Mouse (Mus musculus): ENCODE measurements around the gene Slc25a13. TPM values are rescaled to one million over a fixed set of nuclear protein-coding genes. Genes with fewer than 3 reads are reported as not detected.

Slc25a13 gene
- polyA plus RNA-seq, 1 experiment from 2014 or later: 11.8 TPM

DNA sequence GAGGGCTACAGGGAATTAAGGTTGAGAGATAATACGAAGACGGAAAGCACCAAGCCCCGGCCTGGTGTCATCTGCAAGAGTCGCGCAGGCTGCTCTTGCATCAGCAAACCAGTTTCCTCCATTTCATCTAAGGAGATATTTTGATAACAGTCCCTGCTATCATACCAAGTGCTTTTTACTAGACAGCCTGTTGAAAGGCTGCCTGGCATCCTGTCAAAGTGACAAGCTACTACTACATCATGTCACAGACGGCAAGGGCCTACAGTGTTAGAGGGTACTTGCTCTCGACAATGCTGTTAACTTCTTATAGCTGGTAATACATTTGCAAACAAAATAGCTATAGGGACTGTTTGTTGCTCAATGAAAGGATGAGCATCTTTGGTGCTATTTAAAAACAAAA is 145.9 kb downstream of the Slc25a13 start:
- Histone ChIP-seq H3K4me3 (ENCODE audit: low read depth, low read length) (no peak overlapping the region), H3K9me3 (replicated peaks; ENCODE audit: control insufficient read depth, low read length) (no peaks in the 10 kb centered on the region), H3K27me3 (replicated peaks; ENCODE audit: control insufficient read depth, insufficient read depth, low read length) (no peaks in the 10 kb centered on the region), H3K36me3 (ENCODE audit: control insufficient read depth, insufficient read depth, low read length) (no peaks in the 10 kb centered on the region), H3K9ac (ENCODE audit: low read length) (no peak overlapping the region), H3K4me1 (ENCODE audit: control insufficient read depth, insufficient read depth, low read length) (peaks cover 8% of the 10 kb centered on the region), H3K27ac (ENCODE audit: low read depth, low read length) (no peak overlapping the region), H3K4me2 (ENCODE audit: low read length) (no peak overlapping the region)
- 79% methylated on average over 7 of the region's 7 CpGs for WGBS
- ATAC-seq: no peak
- DNase-seq (ENCODE audit: low spot score): peak; percentile 37

DNA sequence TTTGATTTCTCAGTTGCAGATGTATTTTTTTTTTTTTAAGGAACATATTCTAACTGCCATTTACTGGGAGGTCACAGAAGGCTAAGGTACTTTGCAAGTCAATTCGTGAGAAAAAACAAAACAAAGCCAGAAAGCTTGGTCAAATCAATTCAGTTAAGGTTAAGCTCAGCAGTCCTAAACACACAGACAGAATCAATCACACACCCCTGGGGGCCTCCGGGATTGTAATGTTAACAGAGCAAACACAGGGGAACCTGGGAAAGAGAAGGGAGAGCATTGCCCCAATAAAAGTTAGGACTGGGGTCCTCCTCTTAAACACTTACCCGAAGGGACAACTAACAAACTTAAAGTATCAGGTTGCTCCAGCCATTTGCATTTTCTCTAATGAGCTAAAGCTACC is 147.0 kb downstream of the Slc25a13 start:
- no peak for ATAC-seq
- Histone ChIP-seq H3K27ac (ENCODE audit: low read depth, low read length) (no peak overlapping the region), H3K4me2 (ENCODE audit: low read length) (no peak overlapping the region), H3K4me3 (ENCODE audit: low read depth, low read length) (no peak overlapping the region), H3K9ac (ENCODE audit: low read length) (no peak overlapping the region), H3K36me3 (ENCODE audit: control insufficient read depth, insufficient read depth, low read length) (no peaks in the 10 kb centered on the region), H3K4me1 (ENCODE audit: control insufficient read depth, insufficient read depth, low read length) (peaks cover 8% of the 10 kb centered on the region), H3K27me3 (replicated peaks; ENCODE audit: control insufficient read depth, insufficient read depth, low read length) (no peaks in the 10 kb centered on the region), H3K9me3 (replicated peaks; ENCODE audit: control insufficient read depth, low read length) (no peaks in the 10 kb centered on the region)
- no peak for DNase-seq (ENCODE audit: low spot score)
- WGBS: 6% methylated on average over 3 of the region's 3 CpGs

- ATAC-seq: no peak
- H3K27ac ChIP-seq (ENCODE audit: low read depth, low read length): no peak overlapping the region
- no peak overlapping the region for H3K4me3 ChIP-seq (ENCODE audit: low read depth, low read length)
- H3K9me3 ChIP-seq (replicated peaks; ENCODE audit: control insufficient read depth, low read length): no peaks in the 10 kb centered on the region
- H3K9ac ChIP-seq (ENCODE audit: low read length): no peak overlapping the region
- no peak overlapping the region for H3K4me2 ChIP-seq (ENCODE audit: low read length)
- WGBS: 93% methylated on average over 6 of the region's 6 CpGs
- no peaks in the 10 kb centered on the region for H3K36me3 ChIP-seq (ENCODE audit: control insufficient read depth, insufficient read depth, low read length)
- no peak for DNase-seq (ENCODE audit: low spot score)
- peaks cover 8% of the 10 kb centered on the region for H3K4me1 ChIP-seq (ENCODE audit: control insufficient read depth, insufficient read depth, low read length)
- no peaks in the 10 kb centered on the region for H3K27me3 ChIP-seq (replicated peaks; ENCODE audit: control insufficient read depth, insufficient read depth, low read length)
These were observed 149.8 kb downstream of the Slc25a13 start for GRCm38 (mm10) chr6:6067201-6067600.

DNA sequence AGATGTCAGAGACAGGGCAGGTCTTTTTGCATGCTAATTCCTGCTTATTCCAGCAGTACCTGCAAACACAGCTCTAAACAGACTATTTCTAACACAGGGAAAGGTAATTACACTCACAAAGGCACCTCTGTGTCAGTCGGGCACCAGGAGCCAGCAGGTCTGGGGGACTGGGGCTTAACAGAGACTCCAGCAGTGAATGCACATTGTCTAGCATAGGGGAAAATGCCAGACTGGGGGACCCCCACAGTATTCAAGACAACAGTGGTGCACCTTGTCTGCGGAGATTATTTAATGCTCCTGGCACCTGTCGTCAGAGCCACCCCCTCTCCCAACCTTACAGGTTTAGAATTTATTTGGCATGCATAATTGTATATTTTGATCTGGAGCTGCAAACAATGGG is 158.4 kb downstream of the Slc25a13 start:
- peak; percentile 8 for DNase-seq (ENCODE audit: low spot score)
- WGBS: 5% methylated on average over 3 of the region's 3 CpGs
- Histone ChIP-seq H3K4me3 (ENCODE audit: low read depth, low read length) (no peak overlapping the region), H3K36me3 (ENCODE audit: control insufficient read depth, insufficient read depth, low read length) (no peaks in the 10 kb centered on the region), H3K27ac (ENCODE audit: low read depth, low read length) (no peak overlapping the region), H3K4me2 (ENCODE audit: low read length) (no peak overlapping the region), H3K4me1 (ENCODE audit: control insufficient read depth, insufficient read depth, low read length) (peaks cover 10% of the 10 kb centered on the region; the same call in 1 of the 2 replicates), H3K9ac (ENCODE audit: low read length) (no peak overlapping the region), H3K9me3 (replicated peaks; ENCODE audit: control insufficient read depth, low read length) (no peaks in the 10 kb centered on the region), H3K27me3 (replicated peaks; ENCODE audit: control insufficient read depth, insufficient read depth, low read length) (no peaks in the 10 kb centered on the region)
- ATAC-seq: peak; percentile 34; the same call in 1 of the 2 replicates

- WGBS: 6% methylated on average over 3 of the region's 3 CpGs
- Histone ChIP-seq H3K4me3 (ENCODE audit: low read depth, low read length) (no peak overlapping the region), H3K27ac (ENCODE audit: low read depth, low read length) (no peak overlapping the region), H3K36me3 (ENCODE audit: control insufficient read depth, insufficient read depth, low read length) (no peaks in the 10 kb centered on the region), H3K27me3 (replicated peaks; ENCODE audit: control insufficient read depth, insufficient read depth, low read length) (no peaks in the 10 kb centered on the region), H3K4me2 (ENCODE audit: low read length) (no peak overlapping the region), H3K4me1 (ENCODE audit: control insufficient read depth, insufficient read depth, low read length) (peaks cover 7% of the 10 kb centered on the region; the same call in 1 of the 2 replicates), H3K9me3 (replicated peaks; ENCODE audit: control insufficient read depth, low read length) (no peaks in the 10 kb centered on the region), H3K9ac (ENCODE audit: low read length) (no peak overlapping the region)
- DNase-seq (ENCODE audit: low spot score): peak; percentile 20
- no peak for ATAC-seq
These were observed 163.0 kb downstream of the Slc25a13 start for GRCm38 (mm10) chr6:6053946-6054345.

GRCm38 (mm10) chr6:6052696-6053095 is 164.3 kb downstream of the Slc25a13 start:
- H3K4me2 ChIP-seq (ENCODE audit: low read length): no peak overlapping the region
- H3K4me3 ChIP-seq (ENCODE audit: low read depth, low read length): no peak overlapping the region
- no peaks in the 10 kb centered on the region for H3K27me3 ChIP-seq (replicated peaks; ENCODE audit: control insufficient read depth, insufficient read depth, low read length)
- H3K36me3 ChIP-seq (ENCODE audit: control insufficient read depth, insufficient read depth, low read length): no peaks in the 10 kb centered on the region
- DNase-seq (ENCODE audit: low spot score): no peak
- H3K4me1 ChIP-seq (ENCODE audit: control insufficient read depth, insufficient read depth, low read length): no peaks in the 10 kb centered on the region
- H3K9me3 ChIP-seq (replicated peaks; ENCODE audit: control insufficient read depth, low read length): no peaks in the 10 kb centered on the region
- H3K27ac ChIP-seq (ENCODE audit: low read depth, low read length): no peak overlapping the region
- ATAC-seq: no peak
- 92% methylated on average over 11 of the region's 11 CpGs for WGBS
- no peak overlapping the region for H3K9ac ChIP-seq (ENCODE audit: low read length)

DNA sequence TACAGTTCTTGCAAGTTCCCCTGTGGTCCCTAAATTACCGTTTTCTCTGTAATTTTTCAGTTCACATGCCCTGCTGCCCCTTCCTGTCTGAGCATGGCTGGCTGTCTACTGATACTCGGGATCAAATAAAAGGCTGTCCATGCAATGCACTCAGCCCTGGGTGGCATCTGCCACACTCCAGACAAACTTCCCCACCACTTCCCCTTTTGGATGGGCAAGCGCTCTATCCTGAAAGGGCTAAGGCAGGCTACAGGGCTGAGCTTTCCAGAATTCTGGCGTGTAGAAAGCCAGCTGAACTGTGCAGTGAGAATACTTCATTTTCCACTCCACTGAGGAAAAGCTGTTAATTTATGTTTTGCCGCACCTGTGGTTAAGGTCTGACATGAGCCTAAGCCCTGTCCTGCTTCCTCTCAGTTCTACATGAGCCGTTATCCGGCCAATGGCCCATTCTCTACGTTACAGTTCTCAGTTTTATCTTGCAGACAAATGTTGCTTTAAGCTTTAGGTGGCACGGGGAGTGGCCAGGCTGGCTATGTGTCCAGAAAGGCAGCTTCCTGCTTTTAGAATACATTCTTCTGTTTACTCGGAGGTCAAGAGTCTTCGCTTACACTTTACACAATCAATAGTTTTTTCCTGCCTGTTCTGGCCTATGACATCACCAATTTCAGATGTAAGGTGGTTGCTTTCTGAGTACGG is 170.1 kb downstream of the Slc25a13 start:
- Histone ChIP-seq H3K9me3 (replicated peaks; ENCODE audit: control insufficient read depth, low read length) (no peaks in the 10 kb centered on the region), H3K36me3 (ENCODE audit: control insufficient read depth, insufficient read depth, low read length) (no peaks in the 10 kb centered on the region), H3K4me2 (ENCODE audit: low read length) (no peak overlapping the region), H3K27ac (ENCODE audit: low read depth, low read length) (no peak overlapping the region), H3K4me1 (ENCODE audit: control insufficient read depth, insufficient read depth, low read length) (no peaks in the 10 kb centered on the region), H3K9ac (ENCODE audit: low read length) (no peak overlapping the region), H3K27me3 (replicated peaks; ENCODE audit: control insufficient read depth, insufficient read depth, low read length) (no peaks in the 10 kb centered on the region), H3K4me3 (ENCODE audit: low read depth, low read length) (no peak overlapping the region)
- 84% methylated on average over 12 of the region's 12 CpGs for WGBS
- ATAC-seq: no peak
- no peak for DNase-seq (ENCODE audit: low spot score)

DNA sequence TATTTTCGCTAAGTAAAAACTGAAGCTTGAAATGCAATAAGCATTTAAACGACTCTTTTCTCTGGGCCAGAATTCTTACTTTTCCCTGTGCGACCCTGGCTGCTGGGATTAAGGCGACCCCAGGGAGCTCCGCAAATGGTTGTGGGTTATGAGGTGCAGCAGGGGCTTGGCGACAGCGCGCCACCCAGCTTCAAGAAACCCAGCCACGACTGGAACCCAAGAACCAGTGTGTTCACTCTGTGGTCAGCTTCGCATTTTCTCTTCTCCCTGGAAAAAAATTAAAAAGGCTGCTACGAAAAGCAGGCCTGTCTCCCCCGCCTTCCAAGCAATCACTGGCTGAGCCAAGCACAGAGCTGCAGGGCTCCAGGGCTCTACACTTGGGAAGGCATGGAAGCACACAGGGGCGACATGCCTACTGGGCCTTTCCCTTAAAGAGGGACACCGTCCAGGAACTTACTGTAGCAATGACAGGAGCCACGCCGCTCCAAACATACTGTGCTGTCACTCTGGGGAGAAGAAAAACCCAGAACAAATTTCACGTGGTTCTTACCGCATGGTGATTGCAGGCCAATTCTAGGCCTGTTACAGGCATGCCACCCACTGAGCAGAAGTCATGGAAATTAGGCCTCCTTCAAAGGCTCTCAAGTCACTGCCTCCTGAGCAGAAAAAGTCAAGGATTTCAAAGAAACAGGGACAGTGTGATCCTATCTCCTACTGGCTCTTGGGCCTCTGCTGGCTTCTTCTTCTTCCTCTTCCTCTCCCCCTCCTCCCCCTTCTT is 178.0 kb downstream of the Slc25a13 start:
- ATAC-seq (no peak), DNase-seq (ENCODE audit: low spot score) (no peak)
- WGBS: 45% methylated on average over 18 of the region's 18 CpGs
- no peaks in the 10 kb centered on the region for H3K36me3 ChIP-seq (ENCODE audit: control insufficient read depth, insufficient read depth, low read length)
- H3K4me2 ChIP-seq (ENCODE audit: low read length): no peak overlapping the region
- no peak overlapping the region for H3K9ac ChIP-seq (ENCODE audit: low read length)
- no peak overlapping the region for H3K4me3 ChIP-seq (ENCODE audit: low read depth, low read length)
- H3K9me3 ChIP-seq (replicated peaks; ENCODE audit: control insufficient read depth, low read length): no peaks in the 10 kb centered on the region
- no peaks in the 10 kb centered on the region for H3K4me1 ChIP-seq (ENCODE audit: control insufficient read depth, insufficient read depth, low read length)
- no peak overlapping the region for H3K27ac ChIP-seq (ENCODE audit: low read depth, low read length)
- no peaks in the 10 kb centered on the region for H3K27me3 ChIP-seq (replicated peaks; ENCODE audit: control insufficient read depth, insufficient read depth, low read length)

GRCm38 (mm10) chr6:6027664-6028063 is 189.3 kb downstream of the Slc25a13 start:
- 90% methylated on average over 6 of the region's 6 CpGs for WGBS

More at GRCm38 (mm10) chr6:6027664-6028063, 189.3 kb downstream of the Slc25a13 start:
- ATAC-seq (no peak), DNase-seq (ENCODE audit: low spot score) (no peak)
- H3K27ac ChIP-seq (ENCODE audit: low read depth, low read length): no peak overlapping the region
- no peak overlapping the region for H3K9ac ChIP-seq (ENCODE audit: low read length)
- no peaks in the 10 kb centered on the region for H3K9me3 ChIP-seq (replicated peaks; ENCODE audit: control insufficient read depth, low read length)
- no peaks in the 10 kb centered on the region for H3K27me3 ChIP-seq (replicated peaks; ENCODE audit: control insufficient read depth, insufficient read depth, low read length)
- no peak overlapping the region for H3K4me3 ChIP-seq (ENCODE audit: low read depth, low read length)
- H3K36me3 ChIP-seq (ENCODE audit: control insufficient read depth, insufficient read depth, low read length): no peaks in the 10 kb centered on the region
- no peak overlapping the region for H3K4me2 ChIP-seq (ENCODE audit: low read length)
- H3K4me1 ChIP-seq (ENCODE audit: control insufficient read depth, insufficient read depth, low read length): no peaks in the 10 kb centered on the region; the same call in 1 of the 2 replicates
